Mouse (Mus musculus): Measurements from ENCODE around the gene Pon1.
A peak's percentile ranks its signal among the peaks of the same experiment; 100 is the strongest.

The Pon1 gene

GRCm38 (mm10) chr6:5177967-5178891, 15.5 kb downstream of the Pon1 start:
- peak; percentile 61 for DNase-seq (ENCODE audit: low read depth)

DNA sequence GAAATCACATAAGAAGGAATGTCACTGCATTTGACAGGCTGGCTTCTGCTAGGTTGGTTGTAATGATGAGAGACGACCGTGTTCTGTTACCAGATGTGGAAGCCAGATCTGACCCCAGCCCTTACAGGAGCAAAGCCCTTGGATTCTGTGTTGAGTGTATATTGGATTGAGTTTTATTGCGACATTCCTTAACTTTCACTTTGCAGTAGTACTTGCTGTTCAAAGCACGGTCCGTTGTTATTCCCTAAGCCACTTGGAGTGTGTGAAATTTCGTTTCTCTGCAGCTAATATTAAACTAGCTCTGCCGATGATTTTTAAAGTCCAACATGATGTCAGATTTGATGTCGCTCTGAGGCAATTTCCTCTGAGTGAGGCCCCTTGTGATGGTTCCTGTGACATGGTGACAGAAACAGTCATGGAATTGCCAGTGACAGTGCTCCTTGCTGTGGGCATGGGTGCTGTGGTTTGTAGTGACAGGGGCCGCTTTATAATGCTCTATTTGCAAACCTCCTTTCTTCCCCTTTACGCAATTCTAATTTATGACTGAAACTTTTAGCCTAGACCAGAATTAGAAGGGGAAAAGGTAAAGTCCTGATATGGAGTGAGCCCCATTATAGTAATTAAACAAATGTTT, 19.4 kb downstream of the Pon1 start:
- no peak for DNase-seq (ENCODE audit: low read depth)

DNA sequence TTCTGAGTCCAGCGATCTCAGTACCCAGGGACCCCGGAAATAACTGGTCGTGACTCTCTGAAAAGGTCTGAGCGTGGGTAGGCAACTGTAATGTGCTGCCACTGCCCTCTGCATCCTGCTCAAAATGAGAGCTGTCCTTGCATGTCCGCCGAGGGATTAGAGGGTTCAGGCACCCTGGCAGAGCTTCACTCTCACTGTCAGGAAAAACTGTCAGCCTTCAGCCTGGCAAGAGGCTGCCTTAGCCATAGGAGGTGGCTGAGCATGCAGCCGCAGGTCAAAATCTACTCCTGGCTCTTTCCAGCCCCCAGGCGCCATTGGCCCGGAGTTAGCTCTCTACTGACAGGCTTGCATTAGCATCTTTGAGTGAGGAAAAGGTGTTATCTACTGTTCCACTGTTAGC, 21.2 kb downstream of the Pon1 start:
- DNase-seq (ENCODE audit: low read depth) = no peak

DNA sequence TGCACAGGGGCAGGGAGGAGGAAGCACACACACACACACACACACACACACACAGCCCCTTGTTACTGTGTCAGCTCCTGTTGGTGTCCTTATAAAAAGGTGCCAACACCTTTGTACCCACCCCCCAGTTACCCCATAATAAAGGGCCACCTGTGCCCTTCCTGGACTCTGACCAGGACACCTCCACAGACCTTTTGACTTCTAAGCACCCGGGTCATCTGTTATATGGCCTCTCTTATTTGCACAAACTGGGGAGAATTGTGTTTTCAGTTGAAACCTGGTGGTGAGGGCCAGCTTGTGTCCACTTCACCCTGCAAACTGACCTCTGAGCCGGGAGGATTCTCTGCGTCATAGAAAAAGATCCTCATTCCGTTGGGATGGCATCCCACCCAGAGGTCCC, 22.3 kb downstream of the Pon1 start:
- no peak for DNase-seq (ENCODE audit: low read depth)

- no peak for DNase-seq (ENCODE audit: low read depth)
Measured at GRCm38 (mm10) chr6:5168158-5168557, 25.6 kb downstream of the Pon1 start.

GRCm38 (mm10) chr6:5167051-5167677, 26.6 kb downstream of the Pon1 start:
- DNase-seq (ENCODE audit: low read depth) = no peak

DNA sequence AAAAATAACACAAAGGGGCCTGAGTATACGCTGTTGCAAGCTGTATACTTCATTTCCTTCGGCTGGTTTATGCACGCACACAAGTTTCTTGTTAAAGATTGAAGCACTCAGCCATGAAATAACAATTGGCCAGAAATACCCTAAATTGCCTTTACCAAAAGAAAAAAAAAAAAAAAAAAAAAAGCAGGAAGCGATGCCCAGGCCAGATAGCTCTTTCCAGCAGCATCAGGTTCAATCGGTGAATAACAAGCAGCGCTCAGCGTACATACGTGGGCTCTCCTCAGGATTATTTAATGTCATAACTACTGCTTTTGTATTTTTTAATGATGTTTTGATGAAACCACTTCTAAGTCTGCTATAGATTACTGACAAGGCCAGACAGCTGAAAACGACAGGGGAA, 28.9 kb downstream of the Pon1 start:
- no peak for DNase-seq (ENCODE audit: low read depth)

GRCm38 (mm10) chr6:5163507-5164144, 30.1 kb downstream of the Pon1 start:
- DNase-seq (ENCODE audit: low read depth) = no peak

DNA sequence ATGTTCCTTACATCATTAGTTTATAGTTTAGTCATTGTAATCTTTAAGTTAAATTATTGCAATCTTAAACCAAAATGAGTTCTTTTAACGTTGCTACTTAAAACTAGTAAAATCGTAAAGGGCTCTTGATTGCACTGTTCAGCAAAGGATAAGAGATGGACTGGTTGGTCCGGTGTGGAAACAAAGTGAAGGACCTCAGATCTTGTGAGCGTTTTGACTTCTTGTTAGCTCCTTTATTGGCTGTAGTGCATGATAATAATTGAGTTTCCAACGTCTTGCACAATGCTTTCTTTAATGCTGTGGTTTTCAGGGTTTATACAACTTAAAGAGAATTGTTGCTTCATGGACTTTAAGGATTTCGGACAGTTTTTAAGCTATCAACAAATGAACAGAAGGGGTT, 31.7 kb downstream of the Pon1 start:
- no peak for DNase-seq (ENCODE audit: low read depth)

DNA sequence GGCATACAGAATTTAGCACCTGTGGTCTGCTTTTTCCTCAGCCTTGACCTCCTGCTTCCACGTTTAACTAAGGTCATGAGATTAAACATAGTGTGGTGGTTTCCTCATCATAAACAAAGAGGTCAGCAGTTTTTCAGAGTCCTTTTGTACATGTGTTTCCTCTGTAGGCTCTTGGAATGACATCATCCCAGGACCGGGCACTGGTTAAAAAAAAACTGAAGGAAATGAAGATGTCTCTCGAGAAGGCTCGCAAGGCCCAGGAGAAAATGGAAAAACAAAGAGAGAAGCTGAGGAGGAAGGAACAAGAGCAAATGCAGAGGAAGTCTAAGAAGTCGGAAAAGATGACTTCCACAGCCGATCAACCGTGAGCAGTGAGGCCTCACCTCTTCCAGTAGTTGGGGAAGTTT, 34.4 kb downstream of the Pon1 start:
- DNase-seq (ENCODE audit: low read depth) = no peak

DNA sequence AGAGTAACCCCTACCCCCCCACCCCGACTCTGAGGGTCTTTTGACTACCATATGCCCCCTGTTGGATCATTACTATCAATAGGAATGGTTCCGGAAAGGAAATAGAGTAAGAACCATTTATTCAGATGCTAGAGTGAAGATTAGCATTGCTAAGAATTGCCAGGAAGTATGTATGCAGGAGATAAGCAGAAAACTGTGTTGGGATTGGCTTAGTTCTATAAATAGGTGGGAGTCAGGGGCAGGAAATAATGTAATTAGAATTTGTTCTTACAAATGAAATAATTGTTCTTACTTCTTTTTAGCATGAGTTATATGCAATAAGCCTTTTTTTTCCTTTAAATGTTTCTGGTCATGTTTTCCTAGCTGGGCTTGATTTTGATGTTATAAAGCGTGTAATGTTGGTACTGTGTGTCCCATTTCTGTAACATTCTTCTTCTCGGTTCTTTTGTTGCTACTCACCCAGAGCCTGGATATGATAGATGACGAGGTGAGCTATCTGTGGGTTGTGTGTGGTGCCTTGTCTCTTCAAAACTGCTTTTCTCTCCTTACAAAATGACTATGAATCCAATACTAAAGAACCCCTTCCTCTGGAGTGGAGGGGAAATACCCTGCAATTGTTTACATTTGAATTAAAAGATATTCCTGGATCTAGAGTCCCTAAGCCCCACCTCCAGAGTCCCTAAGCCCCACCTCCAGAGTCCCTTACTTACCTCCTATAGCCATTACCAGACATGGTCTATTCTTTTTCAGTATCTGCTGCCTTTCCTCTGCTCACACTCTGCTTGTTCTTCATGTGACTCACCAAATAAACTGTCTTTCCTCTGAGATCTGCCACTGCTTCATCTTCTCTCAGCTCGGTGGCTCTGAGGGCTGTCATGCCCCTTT, 37.0 kb downstream of the Pon1 start:
- DNase-seq (ENCODE audit: low read depth) = no peak

DNA sequence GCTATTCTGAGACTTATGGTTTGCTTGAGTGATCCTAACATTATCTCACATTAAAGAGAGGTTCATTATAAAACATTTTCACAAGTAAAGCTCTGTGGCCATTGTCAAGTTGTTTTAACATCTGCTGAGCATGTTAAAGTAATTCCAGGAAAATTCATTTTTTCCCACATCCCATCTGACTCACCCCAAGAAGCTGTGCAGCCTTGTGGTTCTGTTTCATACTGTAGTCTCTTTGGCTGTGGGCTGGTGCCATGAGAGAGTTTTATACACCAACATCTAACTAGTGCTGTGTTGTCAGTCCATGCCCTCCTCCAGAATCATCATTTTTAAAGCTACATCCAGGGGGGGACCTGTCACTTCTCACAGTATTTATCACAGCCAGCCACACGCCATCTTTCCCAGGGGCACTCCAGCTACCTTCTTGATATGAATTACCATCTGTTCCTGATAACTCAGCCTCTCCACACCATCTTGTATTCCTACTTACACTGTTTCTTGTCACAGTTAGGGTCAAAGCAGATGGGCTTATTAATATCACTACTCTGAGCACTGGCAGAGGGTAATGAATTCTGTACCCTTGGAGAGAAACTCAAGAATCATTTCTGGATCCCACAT, 38.3 kb downstream of the Pon1 start:
- peak; percentile 59 for DNase-seq (ENCODE audit: low read depth)

GRCm38 (mm10) chr6:5154786-5155185, 39.0 kb downstream of the Pon1 start:
- no peak for DNase-seq (ENCODE audit: low read depth)

DNA sequence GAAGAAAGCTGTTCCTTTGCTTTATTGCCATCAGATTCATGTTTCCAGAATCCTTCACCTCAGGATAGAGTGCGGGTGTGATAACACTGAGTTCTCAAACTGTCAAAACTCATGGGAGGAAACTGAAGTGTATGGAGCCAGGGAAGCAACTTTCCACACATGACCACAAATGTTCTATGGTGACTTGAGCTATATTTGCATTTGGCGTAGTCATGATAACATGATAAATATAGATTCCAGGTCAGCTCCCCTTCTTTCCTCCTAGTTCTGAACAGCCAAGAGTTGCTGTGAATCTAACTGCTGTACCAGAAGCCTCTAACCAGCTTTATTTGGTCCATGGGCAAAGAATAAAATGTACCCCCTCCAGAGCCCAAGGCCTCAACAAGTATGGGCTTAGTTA, 41.6 kb downstream of the Pon1 start:
- DNase-seq (ENCODE audit: low read depth) = no peak

DNA sequence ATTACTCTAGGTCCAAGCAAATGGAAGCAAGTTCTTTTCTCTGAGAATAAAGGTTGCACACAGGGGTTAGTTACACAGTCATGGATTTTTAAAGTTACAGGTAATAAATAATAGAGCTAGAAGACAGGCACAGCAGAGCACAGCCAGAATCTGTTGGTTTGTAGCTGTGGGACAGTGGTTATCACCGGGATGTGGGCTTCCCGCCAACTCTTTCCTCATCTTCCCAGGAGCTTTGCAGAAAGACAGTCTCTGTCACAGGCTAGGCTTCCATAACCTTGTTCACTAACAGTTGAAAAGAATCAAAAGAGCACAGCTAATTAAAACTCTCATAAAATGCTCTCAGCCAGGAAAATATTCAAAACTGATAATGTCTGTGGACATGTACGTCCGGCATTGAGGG, 42.6 kb downstream of the Pon1 start:
- DNase-seq (ENCODE audit: low read depth) = peak; percentile 22

DNA sequence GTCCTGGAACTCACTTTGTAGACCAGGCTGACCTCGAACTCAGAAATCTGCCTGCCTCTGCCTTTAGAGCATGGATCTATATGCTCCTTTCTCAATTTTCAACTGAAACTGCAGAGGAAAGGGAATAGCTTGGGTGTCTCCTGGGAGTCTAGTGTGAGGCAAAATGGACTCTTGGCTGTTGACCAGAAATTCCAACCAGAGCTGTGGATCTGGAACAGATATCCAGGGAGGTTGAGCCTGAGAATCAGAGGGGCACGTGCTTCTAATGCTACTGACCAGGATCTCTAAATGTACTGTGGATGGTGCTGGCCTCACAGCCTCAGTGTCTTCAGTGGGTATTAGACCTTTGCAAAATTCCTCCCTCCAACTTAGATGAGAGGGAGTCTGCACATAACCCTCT, 43.8 kb downstream of the Pon1 start:
- DNase-seq (ENCODE audit: low read depth) = peak; percentile 76

- no peak for DNase-seq (ENCODE audit: low read depth)
Measured at GRCm38 (mm10) chr6:5147488-5148142, 46.1 kb downstream of the Pon1 start.

DNA sequence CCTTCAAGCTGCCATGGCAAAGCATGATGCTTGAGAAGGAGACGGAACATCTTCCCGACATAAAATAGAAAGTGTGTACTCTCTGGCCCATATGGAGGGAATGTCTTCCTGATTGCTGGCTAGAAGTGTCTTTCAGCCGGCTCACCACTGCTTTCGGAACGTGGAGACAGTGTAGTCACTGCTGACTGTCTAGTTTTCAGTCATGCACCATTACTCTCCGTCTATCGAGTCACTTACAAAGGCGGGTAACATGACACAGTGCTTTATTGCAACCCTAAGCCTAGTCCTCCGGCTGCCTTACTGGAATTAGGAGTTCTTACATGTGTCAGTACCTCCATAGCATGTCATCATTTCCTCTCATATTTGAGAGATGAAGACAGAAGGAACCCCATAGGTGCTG, 54.1 kb downstream of the Pon1 start:
- DNase-seq (ENCODE audit: low read depth) = no peak

GRCm38 (mm10) chr6:5138875-5139631, 54.7 kb downstream of the Pon1 start:
- DNase-seq (ENCODE audit: low read depth) = no peak

DNA sequence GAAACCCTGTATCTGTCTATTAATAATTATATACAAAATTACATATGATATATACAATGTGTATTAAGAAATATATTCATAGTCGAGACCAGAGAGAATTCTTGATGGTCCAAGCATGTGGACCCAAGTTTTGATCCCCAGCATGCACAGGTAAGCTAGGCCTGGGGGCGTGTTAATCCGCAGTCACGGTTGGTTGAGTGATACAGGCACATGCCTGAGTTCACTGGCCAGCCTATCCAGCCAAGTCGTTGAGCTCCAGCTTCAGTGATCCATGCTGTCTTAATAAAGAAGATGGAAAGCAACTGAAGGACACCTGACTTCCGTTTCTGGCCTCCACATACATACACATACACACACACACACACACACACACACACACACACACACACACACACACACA, 57.7 kb downstream of the Pon1 start:
- DNase-seq (ENCODE audit: low read depth) = no peak

Data from NIH3T3 (cell line).